Mouse (Mus musculus) G1E (cell line): ENCODE measurements at regions not wholly inside any gene's neighbourhood (a gene's known extent, or its start where the extent isn't known, plus 50 kb on each side); places are given as distances from the start of the nearest gene placed in this dataset.

Experiments used
- CTCF ChIP-seq: IDR thresholded peaks from 2 replicates; pipeline ENCODE4 v1.5.1; 2012; ENCODE audit warnings: low read depth, low read length, inconsistent platforms, mixed read lengths
- GATA1 ChIP-seq: IDR thresholded peaks from 2 replicates; pipeline ENCODE4 v1.6.1; 2012; ENCODE audit warnings: borderline replicate concordance, low read length, inconsistent platforms, mixed read lengths
- GATA2 ChIP-seq: IDR thresholded peaks from 2 replicates; pipeline ENCODE4 v1.6.1; 2012; ENCODE audit warnings: low read depth, low read length, inconsistent platforms, borderline replicate concordance
- TAL1 ChIP-seq: conservative IDR thresholded peaks from 2 replicates; pipeline ENCODE4 v1.6.1; 2012; ENCODE audit warnings: low read depth, low read length, inconsistent platforms, mixed read lengths

GRCm38 (mm10) chr15:93956801-93957200 is 361.1 kb upstream of the Prickle1 start:
- TF ChIP-seq CTCF (no peak), GATA1 (no peak), TAL1 (no peak), GATA2 (no peak)
